Mouse (Mus musculus): ENCODE data around the gene Mid1.
A peak's percentile ranks its signal among the peaks of the same experiment; 100 is the strongest.

The Mid1 gene

GRCm38 (mm10) chrX:169813673-169814072 lies 128.7 kb downstream of the Mid1 start:
- DNase-seq (ENCODE audit: low read depth, low spot score) = no peak

GRCm38 (mm10) chrX:169826947-169827346 lies 141.9 kb downstream of the Mid1 start:
- DNase-seq (ENCODE audit: low read depth, low spot score) = no peak

GRCm38 (mm10) chrX:169827720-169828119 lies 142.7 kb downstream of the Mid1 start:
- DNase-seq (ENCODE audit: low read depth, low spot score) = no peak

- DNase-seq (ENCODE audit: low read depth, low spot score) = peak; percentile 29
Observed at GRCm38 (mm10) chrX:169828136-169828535, 143.1 kb downstream of the Mid1 start.

- no peak for DNase-seq (ENCODE audit: low read depth, low spot score)
Observed at GRCm38 (mm10) chrX:169830052-169830451, 145.1 kb downstream of the Mid1 start.

DNA sequence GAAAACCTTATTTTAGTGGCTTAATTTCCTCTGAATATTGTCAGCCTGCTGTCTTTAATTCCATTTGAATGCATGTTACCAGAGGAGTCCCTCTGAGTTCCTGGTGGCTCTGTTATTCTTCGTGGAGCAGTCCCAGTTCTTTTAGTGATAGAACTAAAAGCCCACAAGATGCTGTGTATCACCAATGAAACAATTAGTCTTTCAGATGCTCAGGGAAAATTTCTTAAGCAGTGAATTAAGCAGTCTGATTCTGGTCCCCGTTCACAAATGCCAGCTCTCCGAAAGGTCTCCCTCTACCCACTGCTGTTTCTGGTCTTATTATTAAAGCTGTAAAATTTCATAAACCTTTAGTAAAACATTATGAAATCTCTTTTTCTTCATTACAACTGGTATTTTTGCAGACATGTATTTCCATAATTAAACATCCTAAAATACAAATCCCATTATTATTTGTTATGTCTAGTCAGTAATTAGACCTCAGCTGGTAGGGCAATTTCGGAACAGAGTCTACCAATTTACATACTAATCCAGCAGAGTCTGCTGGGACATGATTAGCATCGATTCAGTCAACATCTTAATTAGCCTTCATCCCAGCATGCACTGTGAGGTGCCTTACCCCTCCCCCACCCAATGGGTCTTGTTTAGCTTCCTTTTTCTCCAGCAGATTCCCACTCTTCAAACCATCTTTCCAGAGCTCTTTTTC lies 153.1 kb downstream of the Mid1 start:
- DNase-seq (ENCODE audit: low read depth, low spot score) = no peak

- DNase-seq (ENCODE audit: low read depth, low spot score) = no peak
Observed at GRCm38 (mm10) chrX:169838650-169838971, 153.6 kb downstream of the Mid1 start.

- DNase-seq (ENCODE audit: low read depth, low spot score) = no peak
Observed at GRCm38 (mm10) chrX:169843267-169843666, 158.3 kb downstream of the Mid1 start.

DNA sequence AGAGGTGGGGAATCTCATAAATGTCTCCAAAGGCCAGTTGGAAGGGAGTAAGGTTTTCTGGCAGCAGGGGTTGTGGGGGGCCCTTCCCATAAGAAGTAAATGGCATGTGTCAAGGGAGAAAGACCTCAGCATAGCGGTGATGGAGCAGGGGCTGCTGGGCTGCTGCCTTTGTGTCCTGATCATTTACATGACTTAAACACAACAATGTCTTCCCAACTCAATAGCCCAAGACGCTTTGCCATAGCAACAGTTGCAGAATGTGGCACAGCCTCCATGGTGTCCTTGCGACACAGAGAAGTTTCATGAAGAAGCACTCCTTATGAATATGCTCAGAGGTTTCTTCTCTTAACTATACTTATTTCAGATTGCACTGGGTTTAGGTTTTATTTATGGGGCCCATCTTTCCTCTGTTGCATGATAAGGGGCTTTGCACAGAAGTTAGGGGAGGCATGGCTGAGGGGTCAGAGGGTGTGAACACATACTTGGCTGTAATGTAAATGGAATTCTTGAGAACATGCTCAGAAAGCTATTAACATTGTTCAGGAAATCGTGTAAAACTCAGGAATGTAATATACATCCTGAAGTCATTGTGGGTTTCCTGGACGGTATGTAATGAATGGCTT lies 159.3 kb downstream of the Mid1 start:
- DNase-seq (ENCODE audit: low read depth, low spot score) = peak; percentile 48

- no peak for DNase-seq (ENCODE audit: low read depth, low spot score)
Observed at GRCm38 (mm10) chrX:169846187-169846586, 161.2 kb downstream of the Mid1 start.

DNA sequence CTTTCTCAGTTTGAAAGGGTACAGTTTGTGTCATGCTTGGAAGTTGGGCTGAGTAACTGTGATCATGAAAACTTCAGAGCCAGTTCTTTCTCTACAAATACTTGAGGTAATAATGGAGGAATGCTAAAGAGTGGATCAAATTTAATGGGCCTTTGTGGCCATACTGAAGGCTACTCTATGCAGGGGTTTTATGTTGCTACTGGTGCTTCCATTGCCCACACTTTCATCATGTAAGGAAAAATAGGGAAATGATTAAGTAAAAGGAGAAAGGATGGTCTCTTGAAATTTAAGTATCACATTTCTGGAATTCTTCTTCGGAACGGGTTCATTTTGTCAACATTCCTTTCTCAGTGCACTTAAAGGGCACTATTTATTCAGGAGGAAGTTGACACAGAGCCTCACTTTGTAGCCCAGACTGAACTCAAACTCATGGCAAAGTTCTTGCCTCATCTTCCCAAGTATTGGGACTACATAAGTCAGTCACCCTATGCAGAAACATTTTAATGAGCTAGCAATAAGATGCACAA lies 176.3 kb downstream of the Mid1 start:
- DNase-seq (ENCODE audit: low read depth, low spot score) = no peak

GRCm38 (mm10) chrX:169862440-169862839 lies 177.4 kb downstream of the Mid1 start:
- no peak for DNase-seq (ENCODE audit: low read depth, low spot score)

GRCm38 (mm10) chrX:169862848-169863247 lies 177.8 kb downstream of the Mid1 start:
- DNase-seq (ENCODE audit: low read depth, low spot score) = no peak

DNA sequence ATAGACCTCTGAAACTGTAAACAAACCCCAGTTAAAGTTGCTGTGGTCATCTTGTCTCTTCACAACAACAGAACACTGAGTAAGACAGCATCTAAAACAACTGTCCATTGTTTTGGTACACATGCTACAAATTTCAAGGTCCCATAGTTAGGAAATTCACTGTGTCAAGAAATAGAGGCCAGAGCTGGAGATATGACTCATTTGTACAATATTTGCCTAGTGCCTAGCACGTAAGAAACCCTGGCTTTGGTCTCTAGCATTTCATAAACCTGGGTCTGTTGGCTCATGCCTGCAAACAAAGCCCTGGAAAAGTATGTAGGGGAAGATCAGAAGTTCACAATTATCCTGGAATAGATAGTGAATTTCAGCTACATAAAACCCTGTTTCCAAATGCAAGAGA lies 178.8 kb downstream of the Mid1 start:
- DNase-seq (ENCODE audit: low read depth, low spot score) = no peak

DNA sequence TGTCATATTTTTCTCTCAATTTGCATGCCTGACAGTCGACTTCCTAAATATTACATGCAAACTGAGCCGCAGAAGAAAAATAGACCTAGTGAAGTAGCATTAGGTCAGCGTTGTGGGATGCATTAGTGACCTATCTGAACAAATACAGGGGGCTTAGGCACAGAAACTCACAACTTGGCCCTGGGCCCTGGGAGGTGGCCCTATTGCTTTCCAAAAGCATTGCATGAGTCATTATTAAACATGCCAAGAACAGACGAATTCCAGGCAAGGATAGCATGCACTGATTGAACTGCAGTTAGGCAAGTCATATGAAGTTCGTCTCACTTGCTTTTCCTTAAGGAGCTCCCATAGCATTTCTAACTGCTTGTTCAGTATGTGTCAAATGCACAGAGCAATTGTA lies 183.2 kb downstream of the Mid1 start:
- no peak for DNase-seq (ENCODE audit: low read depth, low spot score)

GRCm38 (mm10) chrX:169874475-169874874 lies 189.5 kb downstream of the Mid1 start:
- no peak for DNase-seq (ENCODE audit: low read depth, low spot score)

GRCm38 (mm10) chrX:169879481-169880362 lies 194.7 kb downstream of the Mid1 start:
- peak; percentile 89 for DNase-seq (ENCODE audit: low read depth, low spot score)

- DNase-seq (ENCODE audit: low read depth, low spot score) = peak; percentile 42
Observed at GRCm38 (mm10) chrX:169880363-169880711, 195.3 kb downstream of the Mid1 start.

GRCm38 (mm10) chrX:169880826-169881225 lies 195.8 kb downstream of the Mid1 start:
- DNase-seq (ENCODE audit: low read depth, low spot score) = peak; percentile 35

GRCm38 (mm10) chrX:169881253-169882219 lies 196.5 kb downstream of the Mid1 start:
- DNase-seq (ENCODE audit: low read depth, low spot score) = no peak

GRCm38 (mm10) chrX:169882220-169882609 lies 197.2 kb downstream of the Mid1 start:
- no peak for DNase-seq (ENCODE audit: low read depth, low spot score)
